Mouse (Mus musculus) spleen, adult 2 months (tissue): Measurements from ENCODE around the gene Klk1b8. TPM values are rescaled to one million over a fixed set of nuclear protein-coding genes. Genes with fewer than 3 reads are reported as not detected.
"Not testable (repeated sequence)": the region's sequence is repeated elsewhere in the genome, so short reads cannot be mapped to it uniquely, and the experiment has no call there.

ENCODE experiments used
- DNase-seq, 2 experiments: peaks; one replicate each; pipeline versions ENCODE4 v3.0.0 to v3.0.0-alpha.2; 2012 to 2021; ENCODE audit warnings: low spot score in 2 of 2, low read depth in 1 of 2
- H3K27ac ChIP-seq: fragments of 200-500 bp; 2 replicates; pipeline ENCODE4 v1.5.1; 2012; ENCODE audit warnings: low read length, inconsistent platforms; ENCODE audit not compliant: insufficient read depth
- H3K27me3 ChIP-seq: fragments of 200-500 bp; 2 replicates; pipeline ENCODE4 v1.6.1; 2012; ENCODE audit warnings: mild to moderate bottlenecking, moderate library complexity, low read length, inconsistent platforms; ENCODE audit not compliant: control insufficient read depth, insufficient read depth
- H3K36me3 ChIP-seq: fragments of 200-500 bp; 2 replicates; pipeline ENCODE4 v1.6.1; 2012; ENCODE audit warnings: mild to moderate bottlenecking, low read length, inconsistent platforms; ENCODE audit not compliant: control insufficient read depth, insufficient read depth
- H3K4me1 ChIP-seq: fragments of 200-500 bp; 2 replicates; pipeline ENCODE4 v1.6.1; 2011; ENCODE audit warnings: inconsistent platforms; ENCODE audit not compliant: control insufficient read depth, insufficient read depth, insufficient read length
- H3K4me3 ChIP-seq: fragments of 200-500 bp; 2 replicates; pipeline ENCODE4 v1.5.1; 2011; ENCODE audit warnings: mild to moderate bottlenecking, inconsistent platforms; ENCODE audit not compliant: insufficient read depth, insufficient read length; ENCODE audit errors: extremely low read depth
- CTCF ChIP-seq: fragments of 200-500 bp; IDR thresholded peaks from 2 replicates; pipeline ENCODE4 v1.5.1; 2011; ENCODE audit warnings: mild to moderate bottlenecking, inconsistent platforms; ENCODE audit not compliant: insufficient read depth, insufficient read length, insufficient replicate concordance; ENCODE audit errors: extremely low read depth
- POLR2A ChIP-seq: fragments of 200-500 bp; IDR thresholded peaks from 2 replicates; pipeline ENCODE4 v1.6.1; 2011; ENCODE audit warnings: low read depth, low read length, inconsistent platforms
- WGBS: fragments of 180-500 bp; shearing (Covaris S2); methylation state at CpG from one replicate; pipeline ENCODE4 v1.1.7; 2018; 5-methylcytosine and 5-hydroxymethylcytosine counted together
- polyA plus RNA-seq: library from polyadenylated mRNA; depleted of rRNA; stranded (reverse); fragments of >200 nt; gene quantifications from 2 replicates; pipeline ENCODE4 v1.2.3, GENCODE M21; 2012

Klk1b8 gene
- polyA plus RNA-seq, 1 experiment, result 0.19 TPM

DNA sequence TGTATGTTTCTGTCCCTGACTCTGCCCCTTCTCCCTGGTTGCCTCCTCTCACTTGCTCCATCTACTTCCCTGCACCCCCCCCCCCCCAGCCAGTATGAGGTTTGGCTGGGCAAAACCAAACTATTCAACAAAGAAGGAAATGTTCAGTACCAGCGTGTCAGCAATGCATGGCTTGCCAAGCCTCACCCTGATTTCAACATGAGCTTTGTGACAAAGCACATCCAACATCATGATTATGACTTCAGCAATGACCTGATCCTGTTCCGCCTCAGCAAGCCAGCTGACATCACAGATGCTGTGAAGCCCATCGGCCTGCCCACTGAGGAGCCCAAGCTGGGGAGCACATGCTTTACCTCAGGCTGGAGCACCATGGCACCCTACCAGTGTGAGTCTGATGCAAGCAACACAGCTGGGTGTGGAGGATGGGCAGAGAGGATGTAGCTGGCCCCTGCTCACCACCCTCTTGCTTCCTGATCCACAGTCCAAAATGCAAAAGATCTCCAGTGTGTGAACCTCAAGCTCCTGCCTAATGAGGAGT is 5.7 kb upstream of the Klk1b8 start:
- Histone ChIP-seq H3K4me1 (no peaks in the 10 kb centered on the region), H3K27ac (no peak overlapping the region), H3K4me3 (no peak overlapping the region), H3K36me3 (no peaks in the 10 kb centered on the region), H3K27me3 (no peaks in the 10 kb centered on the region)
- TF ChIP-seq POLR2A (no peak), CTCF (no peak)
- WGBS, result 71% methylated on average over 3 of the region's 3 CpGs
- no peak for DNase-seq

GRCm38 (mm10) chr7:43952703-43953102 is 2.2 kb downstream of the Klk1b8 start:
- WGBS, result 68% methylated on average over 4 of the region's 4 CpGs
- H3K27ac ChIP-seq, result no peak overlapping the region
- no peak for DNase-seq

GRCm38 (mm10) chr7:43966451-43966850 is 16.0 kb downstream of the Klk1b8 start, which contains the start of gene Klk1b1:
Gene Klk1b1 (plus strand): TSS chr7:43966751.
- TF ChIP-seq CTCF (no peak), POLR2A (no peak)
- no peak for DNase-seq
- Histone ChIP-seq H3K4me3 (no peak within 1 kb of the TSS), H3K27me3 (no peaks in the 10 kb centered on the region), H3K36me3 (no peaks in the 10 kb centered on the region), H3K4me1 (no peaks in the 10 kb centered on the region), H3K27ac (no peak within 1 kb of the TSS)
- 61% methylated on average over 3 of the region's 3 CpGs for WGBS

More at GRCm38 (mm10) chr7:43952703-43953102, 2.2 kb downstream of the Klk1b8 start:
- H3K4me3 ChIP-seq, result no peak overlapping the region
- no peaks in the 10 kb centered on the region for H3K36me3 ChIP-seq
- no peaks in the 10 kb centered on the region for H3K4me1 ChIP-seq
- H3K27me3 ChIP-seq, result no peaks in the 10 kb centered on the region
- TF ChIP-seq CTCF (no peak), POLR2A (no peak)

GRCm38 (mm10) chr7:43967058-43967457 is 16.6 kb downstream of the Klk1b8 start:
- 65% methylated on average over 3 of the region's 3 CpGs for WGBS
- TF ChIP-seq POLR2A, result no peak
- no peak for TF ChIP-seq CTCF

GRCm38 (mm10) chr7:43967612-43968011 is 17.1 kb downstream of the Klk1b8 start:
- TF ChIP-seq CTCF (no peak), POLR2A (no peak)
- H3K36me3 ChIP-seq, result no peaks in the 10 kb centered on the region
- no peak overlapping the region for H3K4me3 ChIP-seq
- DNase-seq, result no peak
- WGBS, result 71% methylated on average over 2 of the region's 2 CpGs
- no peaks in the 10 kb centered on the region for H3K4me1 ChIP-seq
- no peak overlapping the region for H3K27ac ChIP-seq
- H3K27me3 ChIP-seq, result no peaks in the 10 kb centered on the region

More at GRCm38 (mm10) chr7:43967058-43967457, 16.6 kb downstream of the Klk1b8 start:
- no peak for DNase-seq
- H3K36me3 ChIP-seq, result no peaks in the 10 kb centered on the region
- no peak overlapping the region for H3K4me3 ChIP-seq
- no peaks in the 10 kb centered on the region for H3K4me1 ChIP-seq
- H3K27ac ChIP-seq, result no peak overlapping the region
- no peaks in the 10 kb centered on the region for H3K27me3 ChIP-seq

GRCm38 (mm10) chr7:43975761-43976160 is 25.3 kb downstream of the Klk1b8 start, which contains the start of gene Klk1b9:
Gene Klk1b9 (plus strand): TSS chr7:43976061.
- not testable (repeated sequence) for H3K27ac ChIP-seq, H3K27me3 ChIP-seq, H3K4me3 ChIP-seq, H3K4me1 ChIP-seq, DNase-seq, H3K36me3 ChIP-seq
- WGBS, result 82% methylated on average over 1 of the region's 1 CpGs

- Histone ChIP-seq H3K27me3 (no peaks in the 10 kb centered on the region), H3K27ac (no peak overlapping the region), H3K4me1 (no peaks in the 10 kb centered on the region), H3K36me3 (no peaks in the 10 kb centered on the region), H3K4me3 (no peak overlapping the region)
- DNase-seq, result no peak
- TF ChIP-seq POLR2A, result no peak
- TF ChIP-seq CTCF, result no peak
These were observed 35.2 kb downstream of the Klk1b8 start for GRCm38 (mm10) chr7:43985657-43986056.

DNA sequence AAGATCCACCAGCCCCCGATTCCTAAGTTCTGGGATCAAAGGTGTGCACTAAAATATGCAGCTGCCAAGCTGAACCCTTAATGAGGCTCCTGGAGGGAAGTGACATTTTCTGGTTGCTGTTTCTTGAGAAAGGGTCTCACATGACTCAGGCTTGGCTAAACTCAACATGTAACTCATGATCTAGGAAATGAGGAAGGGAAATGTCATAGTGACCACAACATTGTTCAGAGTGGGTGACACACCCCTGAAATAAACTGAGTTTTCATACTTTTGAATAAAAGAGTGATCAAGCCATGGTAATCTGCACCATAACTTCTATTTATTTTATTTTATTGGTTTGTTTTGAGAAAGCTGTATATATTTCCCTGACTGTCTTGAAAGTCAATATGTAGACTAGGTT is 44.4 kb downstream of the Klk1b8 start:
- WGBS, result 59% methylated on average over 1 of the region's 1 CpGs
- H3K4me3 ChIP-seq, H3K27me3 ChIP-seq, H3K27ac ChIP-seq, DNase-seq, H3K36me3 ChIP-seq, H3K4me1 ChIP-seq: not testable (repeated sequence)

DNA sequence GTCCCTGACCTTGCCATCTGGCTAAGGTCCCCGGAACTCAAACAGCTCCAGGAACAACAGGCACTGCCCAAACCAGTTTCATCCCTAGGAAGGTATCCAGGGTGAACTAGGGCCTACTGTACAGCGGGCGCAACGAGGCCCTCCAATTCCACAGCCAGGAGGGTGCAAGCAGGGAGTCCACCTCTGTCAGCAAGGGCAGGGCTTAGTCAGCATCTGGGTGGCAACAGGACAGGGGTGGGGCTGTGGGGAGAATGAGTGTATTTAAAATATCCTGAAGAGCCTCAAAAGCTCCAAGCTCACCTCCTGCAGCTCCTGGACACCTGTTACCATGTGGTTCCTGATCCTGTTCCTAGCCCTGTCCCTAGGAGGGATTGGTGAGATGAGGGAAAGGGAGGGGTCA is 45.1 kb downstream of the Klk1b8 start, which contains the start of gene Klk1b11:
Klk1b11 (plus strand) TSS at position 301 of the 400 bp plus-strand sequence.
- not testable (repeated sequence) for DNase-seq, H3K27ac ChIP-seq, H3K36me3 ChIP-seq, H3K27me3 ChIP-seq, H3K4me1 ChIP-seq, H3K4me3 ChIP-seq
- WGBS, result 76% methylated on average over 4 of the region's 4 CpGs
